Mouse (Mus musculus): ENCODE measurements at regions not wholly inside any gene's neighbourhood (a gene's known extent, or its start where the extent isn't known, plus 50 kb on each side); places are given as distances from the start of the nearest gene placed in this dataset.

GRCm38 (mm10) chr14:15273107-15273506, 165.7 kb downstream of the Lrrc3b start:
- no peak for DNase-seq (ENCODE audit: low read depth, low spot score)

GRCm38 (mm10) chr14:15272364-15272763, 166.4 kb downstream of the Lrrc3b start:
- DNase-seq (ENCODE audit: low read depth, low spot score): no peak

- peak; percentile 19 for DNase-seq (ENCODE audit: low read depth, low spot score)
These were observed 172.5 kb downstream of the Lrrc3b start for GRCm38 (mm10) chr14:15266287-15266686.

GRCm38 (mm10) chr14:15262996-15263395, 175.8 kb downstream of the Lrrc3b start:
- DNase-seq (ENCODE audit: low read depth, low spot score): no peak

- DNase-seq (ENCODE audit: low read depth, low spot score): no peak
These were observed 183.1 kb downstream of the Lrrc3b start for GRCm38 (mm10) chr14:15255729-15256128.

DNA sequence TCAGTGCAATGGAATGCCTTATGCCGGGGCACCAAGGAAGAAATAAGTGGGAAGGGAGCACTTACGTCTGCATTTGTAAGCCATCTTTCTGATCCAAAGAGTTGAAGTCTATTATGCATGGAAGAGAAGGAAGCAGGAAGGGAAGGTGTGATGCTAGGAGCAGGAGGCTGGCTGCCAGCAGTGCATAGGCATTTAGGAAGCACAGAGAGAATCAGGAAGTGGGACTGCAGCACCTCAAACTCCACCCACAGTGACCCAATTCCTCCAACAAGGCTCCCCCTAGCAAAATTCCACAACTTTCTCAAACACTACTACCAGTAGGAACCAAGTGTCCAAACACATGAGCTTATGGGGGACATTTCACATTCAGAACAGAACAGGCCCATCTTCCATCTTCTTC, 233.2 kb downstream of the Lrrc3b start:
- DNase-seq (ENCODE audit: low read depth, low spot score): no peak

GRCm38 (mm10) chr14:15204284-15204683, 234.5 kb downstream of the Lrrc3b start:
- no peak for DNase-seq (ENCODE audit: low read depth, low spot score)

All from A20 (cell line).